Mouse (Mus musculus) spleen, adult 2 months (tissue): ENCODE results near the gene Them7.

Source experiments
- CTCF ChIP-seq: fragments of 200-500 bp; IDR thresholded peaks from 2 replicates; pipeline ENCODE4 v1.5.1; 2011; ENCODE audit warnings: mild to moderate bottlenecking, inconsistent platforms; ENCODE audit not compliant: insufficient read depth, insufficient read length, insufficient replicate concordance; ENCODE audit errors: extremely low read depth
- POLR2A ChIP-seq: fragments of 200-500 bp; IDR thresholded peaks from 2 replicates; pipeline ENCODE4 v1.6.1; 2011; ENCODE audit warnings: low read depth, low read length, inconsistent platforms

DNA sequence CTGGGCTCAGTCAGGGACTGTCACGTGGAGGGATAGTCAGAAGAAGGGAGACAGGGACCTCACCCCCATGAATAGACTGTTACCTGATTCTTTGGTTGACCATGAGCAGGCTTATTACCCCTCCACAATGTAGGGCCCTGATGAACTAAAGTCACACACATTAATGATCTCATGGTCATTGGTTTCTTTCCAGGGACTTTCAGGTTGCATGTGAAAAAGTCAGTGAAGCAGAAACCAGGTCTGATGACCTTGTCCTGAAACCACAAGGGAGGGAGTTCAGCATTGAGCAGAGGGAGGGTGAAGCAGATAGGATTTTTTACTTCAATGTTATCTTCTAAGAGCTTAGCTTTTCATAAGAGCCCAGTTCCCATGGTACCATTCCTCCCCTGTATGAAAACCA, 16.5 kb downstream of the Them7 start:
- no peak for TF ChIP-seq CTCF
- no peak for TF ChIP-seq POLR2A
